In the genomic region with DNA sequence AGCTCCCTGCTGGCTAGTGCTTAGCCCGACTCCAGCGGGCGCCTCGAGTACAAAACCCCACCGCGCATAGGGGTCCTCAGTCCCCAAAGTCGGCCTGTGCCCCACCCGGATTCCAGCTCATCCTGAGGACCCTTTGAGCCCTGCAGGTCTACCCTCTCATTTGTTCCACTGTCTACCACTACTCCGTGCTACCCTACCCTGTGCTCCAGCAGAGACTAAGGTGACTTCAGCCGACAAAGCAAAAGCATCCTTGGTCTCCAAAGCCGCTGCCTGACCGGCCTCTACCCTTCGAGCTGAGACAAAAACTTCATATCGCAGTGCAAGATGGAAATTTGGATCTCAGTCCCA, we compare ENCODE assay signal across 8 mouse cellular contexts. TPM values are rescaled to one million over a fixed set of nuclear protein-coding genes. Genes with fewer than 3 reads are reported as not detected.
A peak's percentile ranks its signal among the peaks of the same experiment; 100 is the strongest.
DNase-seq lines count a peak whose midpoint lies in the region; ATAC-seq lines count a peak whose summit lies in the region.

No protein-coding gene starts in this region.

- ATAC-seq in forebrain, embryonic 11.5 days (replicated peaks; ENCODE audit: low FRiP score), result peak; percentile 72; the same call in 1 of the 2 replicates
- no peak; the same call in 1 of the 2 replicates for ATAC-seq in liver, embryonic 12.5 days

- H3K27ac ChIP-seq in heart, embryonic 10.5 days, result peak overlapping the region; percentile 95
- peak overlapping the region; percentile 55; the same call in 1 of the 2 replicates for H3K27ac ChIP-seq in forebrain, embryonic 11.5 days (ENCODE audit: low read depth, low read length)
- peak overlapping the region; percentile 52 for H3K27ac ChIP-seq in liver, embryonic 12.5 days

- H3K4me2 ChIP-seq in forebrain, embryonic 11.5 days (ENCODE audit: low read depth, low read length, severe bottlenecking), result peak overlapping the region; percentile 54
- H3K4me2 ChIP-seq in liver, embryonic 12.5 days, result peak overlapping the region; percentile 90

- WGBS in heart, embryonic 10.5 days, result 13% methylated on average over 14 of the region's 14 CpGs
- 9% methylated on average over 14 of the region's 14 CpGs for WGBS in forebrain, embryonic 11.5 days
- 17% methylated on average over 14 of the region's 14 CpGs for WGBS in liver, embryonic 12.5 days (ENCODE audit: insufficient replicate concordance)

- peak overlapping the region; percentile 70 for H3K9ac ChIP-seq in forebrain, embryonic 11.5 days (ENCODE audit: low read length)
- H3K9ac ChIP-seq in liver, embryonic 12.5 days, result peak overlapping the region; percentile 65

- no peaks in the 10 kb centered on the region for H3K9me3 ChIP-seq in heart, embryonic 10.5 days
- H3K9me3 ChIP-seq in forebrain, embryonic 11.5 days (ENCODE audit: control insufficient read depth, low read length), result no peaks in the 10 kb centered on the region
- no peaks in the 10 kb centered on the region for H3K9me3 ChIP-seq in liver, embryonic 12.5 days (replicated peaks)

- H3K4me3 ChIP-seq in heart, embryonic 10.5 days, result peak overlapping the region; percentile 89
- peak overlapping the region; percentile 62 for H3K4me3 ChIP-seq in forebrain, embryonic 11.5 days (ENCODE audit: low read depth, low read length)
- H3K4me3 ChIP-seq in liver, embryonic 12.5 days, result peak overlapping the region; percentile 66

- no peaks in the 10 kb centered on the region for H3K27me3 ChIP-seq in heart, embryonic 10.5 days (ENCODE audit: insufficient read depth, poor library complexity, severe bottlenecking)
- no peaks in the 10 kb centered on the region for H3K27me3 ChIP-seq in forebrain, embryonic 11.5 days (ENCODE audit: control insufficient read depth, insufficient read depth, low read length)
- peaks cover 60% of the 10 kb centered on the region for H3K27me3 ChIP-seq in liver, embryonic 12.5 days (replicated peaks)

- H3K36me3 ChIP-seq in heart, embryonic 10.5 days, result peaks cover 4% of the 10 kb centered on the region
- H3K36me3 ChIP-seq in forebrain, embryonic 11.5 days (ENCODE audit: control insufficient read depth, insufficient read depth, low read length), result no peaks in the 10 kb centered on the region
- no peaks in the 10 kb centered on the region for H3K36me3 ChIP-seq in liver, embryonic 12.5 days

- DNase-seq in heart, embryonic 10.5 days (ENCODE audit: low spot score), result no peak
- no peak for DNase-seq in heart, adult 9 months (ENCODE audit: low spot score in 2 of 2)
- peak; percentile 51 for DNase-seq in 3T3-L1 (ENCODE audit: low read depth, low spot score)
- DNase-seq in forebrain, embryonic 11.5 days (ENCODE audit: low spot score), result no peak
- no peak for DNase-seq in adrenal gland, postnatal 10 days
- DNase-seq in kidney, postnatal 4 days, result no peak
- no peak for DNase-seq in adrenal gland, postnatal 14 days

- peaks cover 45% of the 10 kb centered on the region for H3K4me1 ChIP-seq in heart, embryonic 10.5 days
- H3K4me1 ChIP-seq in forebrain, embryonic 11.5 days (replicated peaks; ENCODE audit: control insufficient read depth, insufficient read depth, low read length), result peaks cover 16% of the 10 kb centered on the region
- H3K4me1 ChIP-seq in liver, embryonic 12.5 days, result peaks cover 55% of the 10 kb centered on the region

RNA-seq across cellular contexts. Expression of a gene that starts 0.4 kb away (rescaled TPM):
- polyA plus RNA-seq in heart, embryonic 10.5 days (2016; fragmentation: Nextera tagmentation; extraction: Ambion mirVana), result 22.7 and 25.5 TPM in 2 replicates
- 21.6 and 24.1 TPM in 2 replicates for polyA plus RNA-seq in forebrain, embryonic 11.5 days (2014; fragmentation: Nextera tagmentation; extraction: Ambion mirVana)
- polyA plus RNA-seq in liver, embryonic 12.5 days (2016; fragmentation: Nextera tagmentation; extraction: Ambion mirVana), result 4.5 and 4.9 TPM in 2 replicates
- total RNA-seq in adrenal gland, postnatal 10 days (2021), result 10 to 100 TPM; 18.2 to 23.4 TPM
- total RNA-seq in adrenal gland, postnatal 14 days (2021), result 15.8 and 18.1 TPM in 2 replicates

RNA-seq across cellular contexts. Expression of a gene that starts 8.9 kb away (rescaled TPM):
- polyA plus RNA-seq in heart, embryonic 10.5 days (2016; fragmentation: Nextera tagmentation; extraction: Ambion mirVana), result 523 and 570 TPM in 2 replicates
- 445 and 465 TPM in 2 replicates for polyA plus RNA-seq in forebrain, embryonic 11.5 days (2014; fragmentation: Nextera tagmentation; extraction: Ambion mirVana)
- polyA plus RNA-seq in liver, embryonic 12.5 days (2016; fragmentation: Nextera tagmentation; extraction: Ambion mirVana), result 394 and 403 TPM in 2 replicates
- total RNA-seq in adrenal gland, postnatal 10 days (2021), result 100 to 1,000 TPM; 212 to 221 TPM
- total RNA-seq in adrenal gland, postnatal 14 days (2021), result 200 and 212 TPM in 2 replicates

RNA-seq across cellular contexts. Expression of a gene that starts 21.1 kb away (rescaled TPM):
- polyA plus RNA-seq in heart, embryonic 10.5 days (2016; fragmentation: Nextera tagmentation; extraction: Ambion mirVana), result 11.4 and 13.0 TPM in 2 replicates
- 16.5 and 18.3 TPM in 2 replicates for polyA plus RNA-seq in forebrain, embryonic 11.5 days (2014; fragmentation: Nextera tagmentation; extraction: Ambion mirVana)
- polyA plus RNA-seq in liver, embryonic 12.5 days (2016; fragmentation: Nextera tagmentation; extraction: Ambion mirVana), result 11.9 and 12.4 TPM in 2 replicates
- 10 to 100 TPM; 10.7 to 14.2 TPM for total RNA-seq in adrenal gland, postnatal 10 days (2021)
- 12.0 and 16.3 TPM in 2 replicates for total RNA-seq in adrenal gland, postnatal 14 days (2021)

RNA-seq across cellular contexts. Expression of a gene that starts 47.4 kb away (rescaled TPM):
- polyA plus RNA-seq in heart, embryonic 10.5 days (2016; fragmentation: Nextera tagmentation; extraction: Ambion mirVana), result 73.6 and 88.1 TPM in 2 replicates
- 74.5 and 84.0 TPM in 2 replicates for polyA plus RNA-seq in forebrain, embryonic 11.5 days (2014; fragmentation: Nextera tagmentation; extraction: Ambion mirVana)
- 74.6 and 80.1 TPM in 2 replicates for polyA plus RNA-seq in liver, embryonic 12.5 days (2016; fragmentation: Nextera tagmentation; extraction: Ambion mirVana)
- total RNA-seq in adrenal gland, postnatal 10 days (2021), result 10 to 100 TPM; 42.0 to 49.9 TPM
- 42.9 and 51.2 TPM in 2 replicates for total RNA-seq in adrenal gland, postnatal 14 days (2021)

RNA-seq across cellular contexts. Expression of a gene that starts 47.4 kb away (rescaled TPM):
- 48.7 and 69.2 TPM in 2 replicates for polyA plus RNA-seq in heart, embryonic 10.5 days (2016; fragmentation: Nextera tagmentation; extraction: Ambion mirVana)
- polyA plus RNA-seq in forebrain, embryonic 11.5 days (2014; fragmentation: Nextera tagmentation; extraction: Ambion mirVana), result 80.6 and 83.2 TPM in 2 replicates
- polyA plus RNA-seq in liver, embryonic 12.5 days (2016; fragmentation: Nextera tagmentation; extraction: Ambion mirVana), result 42.1 and 43.3 TPM in 2 replicates
- 10 to 100 TPM; 35.3 to 36.8 TPM for total RNA-seq in adrenal gland, postnatal 10 days (2021)
- total RNA-seq in adrenal gland, postnatal 14 days (2021), result 35.6 and 35.7 TPM in 2 replicates
